Mouse (Mus musculus): Measurements from ENCODE around the gene Ccdc97. TPM values are rescaled to one million over a fixed set of nuclear protein-coding genes. Genes with fewer than 3 reads are reported as not detected.

Ccdc97 gene
- polyA plus RNA-seq, 1 experiment from 2014 or later: 11.9 TPM

- H3K4me3 ChIP-seq (ENCODE audit: low read depth, low read length): peak overlapping the region; percentile 89
- H3K9ac ChIP-seq (ENCODE audit: low read depth, low read length): peak overlapping the region; percentile 92
- H3K9me3 ChIP-seq (replicated peaks; ENCODE audit: control insufficient read depth, low read length): no peaks in the 10 kb centered on the region
- peak; percentile 81 for ATAC-seq (ENCODE audit: low read depth)
- H3K4me2 ChIP-seq (ENCODE audit: low read depth, low read length): peak overlapping the region; percentile 100
- WGBS (ENCODE audit: insufficient replicate concordance): under 1% methylated on average over 52 of the region's 52 CpGs
- peaks cover 62% of the 10 kb centered on the region for H3K4me1 ChIP-seq (ENCODE audit: control insufficient read depth, low read depth, low read length)
- peak overlapping the region; percentile 96 for H3K27ac ChIP-seq (ENCODE audit: low read length)
- H3K27me3 ChIP-seq (ENCODE audit: control insufficient read depth, insufficient read depth, low read depth, low read length): no peaks in the 10 kb centered on the region
- H3K36me3 ChIP-seq (ENCODE audit: control insufficient read depth, insufficient read depth): peaks cover 7% of the 10 kb centered on the region
These were observed 29.9 kb downstream of the Ccdc97 start for GRCm38 (mm10) chr7:25688810-25689586.

DNA sequence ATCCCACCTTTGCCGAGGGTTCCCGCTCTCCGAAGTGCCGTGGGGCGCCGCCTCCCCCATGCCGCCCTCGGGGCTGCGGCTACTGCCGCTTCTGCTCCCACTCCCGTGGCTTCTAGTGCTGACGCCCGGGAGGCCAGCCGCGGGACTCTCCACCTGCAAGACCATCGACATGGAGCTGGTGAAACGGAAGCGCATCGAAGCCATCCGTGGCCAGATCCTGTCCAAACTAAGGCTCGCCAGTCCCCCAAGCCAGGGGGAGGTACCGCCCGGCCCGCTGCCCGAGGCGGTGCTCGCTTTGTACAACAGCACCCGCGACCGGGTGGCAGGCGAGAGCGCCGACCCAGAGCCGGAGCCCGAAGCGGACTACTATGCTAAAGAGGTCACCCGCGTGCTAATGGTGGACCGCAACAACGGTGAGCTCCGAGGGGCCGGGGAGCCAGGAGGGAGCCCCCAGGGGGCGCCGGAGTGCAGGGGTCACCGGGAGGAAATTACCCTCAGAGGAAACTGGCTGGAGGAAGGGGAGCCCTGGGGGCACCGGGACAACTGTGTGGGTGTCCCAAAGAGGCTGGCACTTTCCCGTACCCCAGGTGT is 31.0 kb downstream of the Ccdc97 start:
- Histone ChIP-seq H3K27ac (ENCODE audit: low read length) (peak overlapping the region; percentile 96), H3K4me3 (ENCODE audit: low read depth, low read length) (peak overlapping the region; percentile 89), H3K4me2 (ENCODE audit: low read depth, low read length) (peak overlapping the region; percentile 100), H3K36me3 (ENCODE audit: control insufficient read depth, insufficient read depth) (peaks cover 4% of the 10 kb centered on the region; the same call in 1 of the 2 replicates), H3K9ac (ENCODE audit: low read depth, low read length) (peak overlapping the region; percentile 92), H3K27me3 (ENCODE audit: control insufficient read depth, insufficient read depth, low read depth, low read length) (no peaks in the 10 kb centered on the region), H3K4me1 (ENCODE audit: control insufficient read depth, low read depth, low read length) (peaks cover 73% of the 10 kb centered on the region), H3K9me3 (replicated peaks; ENCODE audit: control insufficient read depth, low read length) (no peaks in the 10 kb centered on the region)
- ATAC-seq (ENCODE audit: low read depth): no peak
- under 1% methylated on average over 47 of the region's 47 CpGs for WGBS (ENCODE audit: insufficient replicate concordance)

DNA sequence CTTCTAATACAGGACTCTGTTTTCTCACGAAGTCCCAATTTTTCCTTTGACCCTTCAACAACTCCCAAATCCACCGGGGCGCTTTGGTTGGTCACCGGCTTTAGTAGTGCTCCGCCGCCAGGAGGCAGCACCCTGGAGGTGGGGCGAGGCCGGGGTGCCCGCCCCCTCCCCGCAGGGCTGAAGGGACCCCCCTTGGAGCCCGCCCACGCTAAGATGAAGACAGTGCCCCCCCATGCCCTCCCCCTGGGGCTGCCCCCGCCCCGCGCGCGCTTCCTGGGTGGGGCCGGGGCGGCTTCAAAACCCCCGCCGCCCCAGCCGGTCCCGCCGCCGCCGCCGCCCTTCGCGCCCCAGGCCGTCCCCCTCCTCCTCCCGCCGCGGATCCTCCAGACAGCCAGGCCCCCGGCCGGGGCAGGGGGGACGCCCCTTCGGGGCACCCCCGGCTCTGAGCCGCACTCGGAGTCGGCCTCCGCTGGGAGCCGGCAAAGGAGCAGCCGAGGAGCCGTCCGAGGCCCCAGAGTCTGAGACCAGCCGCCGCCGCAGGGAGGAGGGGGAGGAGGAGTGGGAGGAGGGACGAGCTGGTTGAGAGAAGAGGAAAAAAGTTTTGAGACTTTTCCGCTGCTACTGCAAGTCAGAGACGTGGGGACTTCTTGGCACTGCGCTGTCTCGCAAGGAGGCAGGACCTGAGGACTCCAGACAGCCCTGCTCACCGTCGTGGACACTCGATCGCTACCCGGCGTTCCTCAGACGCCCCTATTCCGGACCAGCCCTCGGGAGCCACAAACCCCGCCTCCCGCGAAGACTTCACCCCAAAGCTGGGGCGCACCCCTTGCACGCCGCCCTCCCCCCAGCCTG is 32.0 kb downstream of the Ccdc97 start, which contains the start of gene Tgfb1:
Tgfb1 (plus strand) TSS at position 323 of the 852 bp plus-strand sequence.
- H3K4me2 ChIP-seq (ENCODE audit: low read depth, low read length): peak within 1 kb of the TSS; percentile 100
- H3K9me3 ChIP-seq (replicated peaks; ENCODE audit: control insufficient read depth, low read length): no peaks in the 10 kb centered on the region
- peak within 1 kb of the TSS; percentile 92 for H3K9ac ChIP-seq (ENCODE audit: low read depth, low read length)
- no peaks in the 10 kb centered on the region for H3K27me3 ChIP-seq (ENCODE audit: control insufficient read depth, insufficient read depth, low read depth, low read length)
- ATAC-seq (ENCODE audit: low read depth): peak; percentile 38
- no peaks in the 10 kb centered on the region for H3K36me3 ChIP-seq (ENCODE audit: control insufficient read depth, insufficient read depth)
- peak within 1 kb of the TSS; percentile 96 for H3K27ac ChIP-seq (ENCODE audit: low read length)
- peaks cover 75% of the 10 kb centered on the region for H3K4me1 ChIP-seq (ENCODE audit: control insufficient read depth, low read depth, low read length)
- WGBS (ENCODE audit: insufficient replicate concordance): under 1% methylated on average over 50 of the region's 69 CpGs
- peak within 1 kb of the TSS; percentile 89 for H3K4me3 ChIP-seq (ENCODE audit: low read depth, low read length)

DNA sequence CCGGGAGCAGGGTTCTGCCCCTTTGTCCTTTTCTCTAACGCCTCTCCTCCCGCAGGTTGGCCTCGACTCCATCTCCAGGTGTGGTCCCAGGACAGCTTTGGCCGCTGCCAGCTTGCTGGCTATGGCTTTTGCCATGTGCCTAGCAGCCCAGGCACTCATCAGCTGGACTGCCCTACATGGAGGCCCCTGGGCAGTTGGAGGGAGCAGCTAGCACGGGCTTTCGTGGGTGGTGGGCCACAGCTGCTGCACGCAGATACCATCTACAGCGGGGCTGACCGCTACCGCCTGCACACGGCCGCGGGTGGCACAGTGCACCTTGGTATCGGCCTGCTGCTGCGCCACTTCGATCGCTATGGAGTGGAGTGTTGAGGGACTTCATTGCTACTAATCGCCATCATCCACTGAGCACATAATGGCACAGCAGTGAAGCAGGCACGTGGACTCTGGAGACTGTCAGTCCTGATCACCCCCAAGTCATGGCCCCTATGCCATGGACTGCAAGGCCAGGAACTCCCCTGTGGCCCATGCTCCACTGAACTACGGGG is 32.9 kb downstream of the Ccdc97 start:
- Histone ChIP-seq H3K4me2 (ENCODE audit: low read depth, low read length) (peak overlapping the region; percentile 100), H3K4me1 (ENCODE audit: control insufficient read depth, low read depth, low read length) (peaks cover 77% of the 10 kb centered on the region), H3K27ac (ENCODE audit: low read length) (peak overlapping the region; percentile 96; the same call in 1 of the 2 replicates), H3K36me3 (ENCODE audit: control insufficient read depth, insufficient read depth) (no peaks in the 10 kb centered on the region), H3K27me3 (ENCODE audit: control insufficient read depth, insufficient read depth, low read depth, low read length) (no peaks in the 10 kb centered on the region), H3K9ac (ENCODE audit: low read depth, low read length) (peak overlapping the region; percentile 92), H3K9me3 (replicated peaks; ENCODE audit: control insufficient read depth, low read length) (no peaks in the 10 kb centered on the region), H3K4me3 (ENCODE audit: low read depth, low read length) (peak overlapping the region; percentile 89)
- 46% methylated on average over 21 of the region's 21 CpGs for WGBS (ENCODE audit: insufficient replicate concordance)
- no peak for ATAC-seq (ENCODE audit: low read depth)

- Histone ChIP-seq H3K27me3 (ENCODE audit: control insufficient read depth, insufficient read depth, low read depth, low read length) (no peaks in the 10 kb centered on the region), H3K4me1 (ENCODE audit: control insufficient read depth, low read depth, low read length) (peaks cover 74% of the 10 kb centered on the region), H3K9ac (ENCODE audit: low read depth, low read length) (no peak overlapping the region), H3K9me3 (replicated peaks; ENCODE audit: control insufficient read depth, low read length) (no peaks in the 10 kb centered on the region), H3K27ac (ENCODE audit: low read length) (no peak overlapping the region; the same call in 1 of the 2 replicates), H3K4me3 (ENCODE audit: low read depth, low read length) (no peak overlapping the region), H3K4me2 (ENCODE audit: low read depth, low read length) (no peak overlapping the region), H3K36me3 (ENCODE audit: control insufficient read depth, insufficient read depth) (no peaks in the 10 kb centered on the region)
- 81% methylated on average over 6 of the region's 6 CpGs for WGBS (ENCODE audit: insufficient replicate concordance)
- no peak for ATAC-seq (ENCODE audit: low read depth)
These were observed 34.2 kb downstream of the Ccdc97 start for GRCm38 (mm10) chr7:25684659-25685058.

- Histone ChIP-seq H3K9ac (ENCODE audit: low read depth, low read length) (peak overlapping the region; percentile 37), H3K36me3 (ENCODE audit: control insufficient read depth, insufficient read depth) (no peaks in the 10 kb centered on the region), H3K4me3 (ENCODE audit: low read depth, low read length) (peak overlapping the region; percentile 9; the same call in 1 of the 2 replicates), H3K9me3 (replicated peaks; ENCODE audit: control insufficient read depth, low read length) (no peaks in the 10 kb centered on the region), H3K4me2 (ENCODE audit: low read depth, low read length) (peak overlapping the region; percentile 39), H3K27me3 (ENCODE audit: control insufficient read depth, insufficient read depth, low read depth, low read length) (no peaks in the 10 kb centered on the region), H3K27ac (ENCODE audit: low read length) (peak overlapping the region; percentile 65), H3K4me1 (ENCODE audit: control insufficient read depth, low read depth, low read length) (peaks cover 66% of the 10 kb centered on the region)
- ATAC-seq (ENCODE audit: low read depth): no peak
- 14% methylated on average over 7 of the region's 7 CpGs for WGBS (ENCODE audit: insufficient replicate concordance)
These were observed 35.3 kb downstream of the Ccdc97 start for GRCm38 (mm10) chr7:25683474-25684180.

GRCm38 (mm10) chr7:25681341-25682231 is 37.3 kb downstream of the Ccdc97 start:
- no peaks in the 10 kb centered on the region for H3K36me3 ChIP-seq (ENCODE audit: control insufficient read depth, insufficient read depth)
- H3K27me3 ChIP-seq (ENCODE audit: control insufficient read depth, insufficient read depth, low read depth, low read length): no peaks in the 10 kb centered on the region
- H3K9me3 ChIP-seq (replicated peaks; ENCODE audit: control insufficient read depth, low read length): no peaks in the 10 kb centered on the region
- peak overlapping the region; percentile 97 for H3K27ac ChIP-seq (ENCODE audit: low read length)
- H3K4me3 ChIP-seq (ENCODE audit: low read depth, low read length): peak overlapping the region; percentile 85
- H3K9ac ChIP-seq (ENCODE audit: low read depth, low read length): peak overlapping the region; percentile 39
- H3K4me2 ChIP-seq (ENCODE audit: low read depth, low read length): peak overlapping the region; percentile 86
- WGBS (ENCODE audit: insufficient replicate concordance): 13% methylated on average over 15 of the region's 15 CpGs
- ATAC-seq (ENCODE audit: low read depth): no peak
- peaks cover 56% of the 10 kb centered on the region for H3K4me1 ChIP-seq (ENCODE audit: control insufficient read depth, low read depth, low read length)
